Mouse (Mus musculus) E14TG2a.4 (cell line): ENCODE data around the gene Hist2h2be.
"Not testable (repeated sequence)": the region's sequence is repeated elsewhere in the genome, so short reads cannot be mapped to it uniquely, and the experiment has no call there.

Experiments used
- CTCF ChIP-seq: conservative IDR thresholded peaks from 2 replicates; pipeline ENCODE4 v1.5.1; 2014; ENCODE audit warnings: low read length
- NANOG ChIP-seq: IDR thresholded peaks from 2 replicates; pipeline ENCODE4 v1.6.1; 2014; ENCODE audit warnings: borderline replicate concordance, low read length, mixed read lengths
- POU5F1 ChIP-seq: IDR thresholded peaks from 2 replicates; pipeline ENCODE4 v1.6.1; 2014; ENCODE audit warnings: low read length, borderline replicate concordance

DNA sequence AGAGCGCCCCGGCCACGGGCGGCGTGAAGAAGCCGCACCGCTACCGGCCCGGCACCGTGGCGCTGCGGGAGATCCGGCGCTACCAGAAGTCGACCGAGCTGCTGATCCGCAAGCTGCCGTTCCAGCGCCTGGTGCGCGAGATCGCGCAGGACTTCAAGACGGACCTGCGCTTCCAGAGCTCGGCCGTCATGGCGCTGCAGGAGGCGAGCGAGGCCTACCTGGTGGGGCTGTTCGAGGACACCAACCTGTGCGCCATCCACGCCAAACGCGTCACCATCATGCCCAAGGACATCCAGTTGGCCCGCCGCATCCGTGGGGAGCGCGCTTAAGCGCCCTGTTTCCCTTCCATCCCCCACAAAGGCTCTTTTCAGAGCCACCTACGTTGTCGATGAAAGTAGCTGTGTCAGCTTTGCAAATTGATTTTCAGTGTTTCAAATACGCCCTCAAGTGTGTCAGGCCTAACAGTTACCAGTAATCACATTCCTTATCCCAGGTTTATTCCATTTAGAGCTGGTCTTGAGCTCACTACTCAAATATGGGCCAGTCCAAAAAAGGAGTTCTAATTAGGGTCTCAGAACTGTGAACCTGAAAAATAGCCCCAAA is 48.0 kb downstream of the Hist2h2be start:
- not testable (repeated sequence) for TF ChIP-seq CTCF, POU5F1, NANOG
